Mouse (Mus musculus): ENCODE measurements around the gene M1ap. TPM values are rescaled to one million over a fixed set of nuclear protein-coding genes. Genes with fewer than 3 reads are reported as not detected.

Gene M1ap
- total RNA-seq, 2 experiments from 2014 or later: 0.49 TPM; not detected in 1

DNA sequence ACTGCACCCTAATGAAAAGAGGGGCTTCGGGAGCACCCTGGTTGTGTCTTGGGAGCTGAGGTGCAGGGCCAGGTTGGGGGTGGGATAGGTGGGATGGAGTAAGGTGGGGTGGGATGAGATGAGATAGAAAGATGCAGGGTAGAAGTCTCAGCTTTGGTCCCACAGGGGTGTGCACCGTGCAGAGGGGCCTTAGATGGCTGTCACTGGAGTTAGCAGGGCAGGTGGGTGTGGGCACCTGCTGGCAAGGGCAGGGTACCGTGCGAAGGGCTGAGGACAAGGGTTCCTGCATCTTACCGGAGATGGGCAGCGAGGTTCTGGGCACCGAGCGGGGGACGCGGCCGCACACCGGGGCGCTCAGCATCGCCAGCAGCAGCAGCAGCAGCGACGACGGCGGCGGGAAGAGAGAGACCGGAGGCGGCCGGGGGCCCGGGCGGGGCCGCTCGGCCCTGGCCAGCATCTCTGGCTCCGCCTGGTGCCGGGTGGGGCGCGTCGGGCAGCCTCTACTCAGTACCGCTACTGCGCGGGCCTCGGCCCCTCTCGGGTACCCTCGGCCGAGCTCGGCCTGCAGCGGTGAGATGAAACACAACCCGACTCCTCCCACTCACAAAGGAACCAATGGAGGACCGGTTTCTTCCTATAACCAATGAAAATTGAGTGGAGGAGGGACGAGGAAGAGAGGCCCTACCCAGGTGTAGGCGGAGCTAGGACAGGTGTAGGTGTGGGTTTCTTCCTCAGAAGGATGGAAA, 7.4 kb upstream of the M1ap start, which contains the start of gene Sema4f:
Sema4f (minus strand) TSS at position 603 of the 746 bp plus-strand sequence.
- peak; percentile 22 for DNase-seq

- no peak for DNase-seq
Measured at GRCm38 (mm10) chr6:82940765-82941164, 5.9 kb upstream of the M1ap start.

DNA sequence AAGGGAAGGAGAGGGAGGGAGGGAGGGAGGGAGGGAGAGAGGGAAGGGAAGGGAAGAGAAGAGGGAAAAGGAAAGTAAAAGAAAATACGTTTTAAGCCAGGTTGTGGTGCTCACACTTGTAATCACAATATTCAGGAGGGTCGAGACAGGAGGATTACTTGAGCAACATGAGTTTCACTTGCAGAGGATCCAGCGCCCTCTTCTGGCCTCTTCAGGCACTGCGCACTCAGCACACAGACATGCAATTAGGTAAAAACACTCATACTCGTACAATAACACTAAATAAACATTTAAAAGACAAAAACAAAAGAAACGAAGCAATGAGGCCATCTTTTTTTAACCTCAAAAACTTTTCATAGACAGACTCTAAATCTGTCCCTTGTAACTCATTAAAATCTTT, 952 bp upstream of the M1ap start:
- peak; percentile 16 for DNase-seq

- no peak for DNase-seq
Measured at GRCm38 (mm10) chr6:82956553-82957251, 10.0 kb downstream of the M1ap start.

DNA sequence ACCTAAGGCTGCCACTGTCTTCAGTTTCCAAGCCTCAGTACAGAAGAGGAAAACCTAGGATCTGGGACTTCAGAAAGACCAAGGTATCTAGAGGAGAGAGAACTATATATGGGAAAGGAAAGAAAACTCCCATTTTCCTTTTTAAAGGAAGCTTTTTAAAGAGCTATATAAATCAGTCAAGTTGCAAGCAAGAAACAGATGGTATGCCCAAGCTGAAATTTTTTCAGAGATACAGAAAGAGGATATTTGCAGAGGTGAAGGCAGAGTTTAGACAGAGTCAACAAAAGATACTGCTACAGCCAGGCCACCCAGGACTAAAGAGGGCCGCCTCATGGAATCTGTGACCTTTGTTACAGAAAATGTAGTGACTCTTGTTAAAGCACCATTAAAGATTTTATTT, 15.0 kb downstream of the M1ap start:
- no peak for DNase-seq

- DNase-seq: no peak
Measured at GRCm38 (mm10) chr6:82969249-82970084, 22.8 kb downstream of the M1ap start.

- DNase-seq: peak; percentile 25
Measured at GRCm38 (mm10) chr6:82971031-82971430, 24.3 kb downstream of the M1ap start.

DNA sequence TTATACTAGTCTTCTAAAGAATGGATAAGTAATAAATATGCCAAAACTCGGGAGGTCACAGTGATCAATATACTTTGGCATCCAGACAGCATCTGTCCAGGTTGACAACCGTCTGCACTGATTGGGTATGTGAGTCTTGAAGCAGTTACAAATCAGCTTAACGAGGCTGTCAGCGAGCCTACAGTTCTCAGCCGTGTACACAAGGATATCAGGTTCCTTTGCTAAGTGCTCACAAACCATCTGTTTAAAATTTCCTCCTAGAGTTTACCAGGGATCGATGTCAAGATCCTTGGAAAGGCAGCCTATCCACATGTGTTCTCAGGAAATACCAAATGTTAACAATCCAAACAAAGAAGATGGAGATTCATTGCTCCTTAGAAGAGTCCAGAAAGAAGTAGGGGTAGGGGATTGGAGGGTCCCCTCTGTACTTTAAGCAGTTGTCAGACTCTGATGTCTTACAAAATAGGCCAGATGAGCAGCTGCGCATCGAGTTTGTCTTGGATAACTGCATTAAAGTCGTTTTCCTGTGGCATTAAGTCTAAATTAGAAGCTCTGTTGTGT, 40.8 kb downstream of the M1ap start:
- no peak for DNase-seq

- no peak for DNase-seq
Measured at GRCm38 (mm10) chr6:82993696-82994095, 47.0 kb downstream of the M1ap start.

GRCm38 (mm10) chr6:82994372-82994771, 47.7 kb downstream of the M1ap start:
- DNase-seq: no peak

DNA sequence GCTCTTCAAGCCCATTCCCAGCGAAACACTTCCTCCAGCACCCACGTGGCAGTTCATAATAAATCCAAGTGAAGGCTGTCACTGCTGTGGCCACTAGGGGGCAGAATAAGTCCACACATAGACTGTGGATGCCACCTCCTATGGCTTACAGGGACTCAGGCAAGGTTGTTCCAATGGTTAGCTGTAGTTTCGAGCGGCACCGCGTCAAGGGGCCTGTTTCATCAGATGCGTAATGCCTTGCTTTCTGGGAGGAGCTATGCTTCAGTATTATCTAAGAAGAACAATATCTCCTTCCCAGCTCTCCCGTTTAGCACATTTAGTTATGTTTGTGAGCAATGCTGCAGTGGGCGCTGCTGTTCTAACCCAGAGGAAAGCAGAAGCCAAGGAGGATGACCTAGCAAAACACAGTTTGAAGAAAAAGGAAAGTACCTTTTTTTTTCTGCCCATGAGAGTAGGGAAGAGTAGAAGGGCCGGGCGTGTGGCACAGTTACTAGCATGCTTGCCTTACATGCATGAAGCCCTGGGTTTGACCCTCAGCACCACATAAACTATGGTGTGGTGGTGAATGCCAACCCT, 50.1 kb downstream of the M1ap start:
- DNase-seq: peak; percentile 79

GRCm38 (mm10) chr6:82997511-82998102, 50.9 kb downstream of the M1ap start:
- no peak for DNase-seq

DNA sequence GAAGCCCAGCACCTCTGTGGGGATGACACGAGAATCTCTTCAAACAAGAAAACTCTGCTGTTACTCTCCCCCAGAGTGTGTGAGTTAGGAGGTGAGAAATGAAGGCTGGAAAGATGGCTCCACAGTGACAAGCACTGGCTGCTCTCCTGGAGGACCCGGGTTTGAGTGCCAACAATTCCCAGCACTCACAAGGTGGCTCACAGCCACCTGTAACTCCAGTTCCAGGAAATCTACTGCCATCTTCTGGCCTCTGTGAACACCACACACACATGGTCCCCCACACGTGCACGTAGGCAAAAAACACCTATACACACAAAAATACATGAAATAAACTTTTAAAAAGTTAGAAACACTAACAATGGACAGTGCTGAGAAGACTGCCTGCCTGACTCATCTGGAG, 51.6 kb downstream of the M1ap start:
- no peak for DNase-seq

DNA sequence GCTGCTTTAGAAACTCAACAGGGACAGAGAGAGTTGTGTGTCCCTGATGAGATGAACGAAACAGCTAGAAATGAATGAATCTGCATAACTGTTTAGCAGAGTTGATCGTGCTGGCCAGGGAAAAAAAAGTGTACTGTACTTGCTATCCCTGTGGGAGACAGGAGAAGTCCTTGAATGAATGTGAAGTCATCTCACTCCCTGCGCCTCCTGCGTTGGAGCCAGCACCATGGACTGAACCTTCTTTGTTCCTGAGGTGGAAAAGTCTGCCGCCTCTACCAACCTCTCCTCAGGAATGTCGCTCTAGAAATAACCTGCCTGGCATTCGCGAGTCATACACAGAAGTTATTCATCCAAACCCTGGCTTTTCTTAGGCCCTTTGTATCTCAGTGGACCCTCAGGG, 53.3 kb downstream of the M1ap start:
- DNase-seq: no peak

DNA sequence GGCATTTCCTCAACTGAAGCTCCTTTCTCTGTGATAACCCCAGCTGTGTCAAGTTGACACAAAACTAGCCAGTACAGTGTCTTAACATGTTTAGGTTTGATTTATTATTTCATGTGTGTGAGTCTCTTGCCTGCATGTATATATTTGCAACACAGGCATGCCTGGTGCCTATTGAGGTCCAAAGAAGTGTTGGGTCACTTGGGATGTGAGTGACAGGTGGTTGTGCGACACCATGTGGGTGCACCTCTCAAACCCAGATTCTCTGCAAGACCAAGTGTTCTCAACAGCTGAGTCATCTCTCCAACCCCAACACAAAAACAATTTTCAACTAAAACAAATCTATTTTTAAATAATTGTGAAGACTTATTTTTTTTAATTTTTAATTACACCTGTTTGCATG, 56.4 kb downstream of the M1ap start:
- no peak for DNase-seq

DNA sequence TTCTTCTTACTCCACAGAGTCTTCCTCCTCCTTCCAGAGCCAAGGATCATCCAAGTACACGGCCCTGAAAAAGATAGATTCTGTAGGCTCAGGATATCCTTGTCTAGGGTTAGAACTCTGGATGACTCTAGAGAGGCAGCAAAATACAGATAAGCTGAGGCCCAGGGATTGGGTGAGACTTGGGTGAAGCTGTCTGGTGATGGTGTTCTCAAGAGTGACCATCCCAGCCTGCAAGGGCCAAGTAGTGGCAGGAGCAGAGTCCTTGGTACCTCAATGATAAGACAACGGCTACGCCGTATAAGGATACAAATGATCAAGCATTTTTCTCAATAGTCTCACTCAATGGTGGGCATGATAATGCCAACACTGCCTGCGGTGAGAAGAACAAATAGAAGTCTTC, 57.1 kb downstream of the M1ap start:
- no peak for DNase-seq

DNA sequence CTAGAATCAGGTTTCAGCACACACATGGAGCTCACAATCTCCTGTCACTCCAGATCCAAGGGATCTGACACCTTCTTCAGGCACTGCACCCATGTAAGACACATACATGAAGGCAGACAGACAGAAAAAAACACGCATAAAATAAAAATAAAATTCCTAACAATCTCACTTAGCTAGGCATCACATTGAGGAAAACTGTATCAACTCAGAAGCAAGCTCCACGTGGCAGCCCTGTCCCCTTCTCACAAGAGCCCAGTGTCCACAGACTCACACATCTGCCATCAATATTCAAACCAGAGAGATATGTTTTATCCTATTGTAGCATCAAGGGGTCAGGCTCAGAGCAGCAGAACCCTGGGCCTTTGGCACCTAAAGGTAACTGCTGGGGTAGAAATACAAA, 57.6 kb downstream of the M1ap start:
- no peak for DNase-seq

GRCm38 (mm10) chr6:83004872-83005271, 58.2 kb downstream of the M1ap start:
- DNase-seq: no peak

GRCm38 (mm10) chr6:83005444-83006011, 58.8 kb downstream of the M1ap start:
- no peak for DNase-seq

DNA sequence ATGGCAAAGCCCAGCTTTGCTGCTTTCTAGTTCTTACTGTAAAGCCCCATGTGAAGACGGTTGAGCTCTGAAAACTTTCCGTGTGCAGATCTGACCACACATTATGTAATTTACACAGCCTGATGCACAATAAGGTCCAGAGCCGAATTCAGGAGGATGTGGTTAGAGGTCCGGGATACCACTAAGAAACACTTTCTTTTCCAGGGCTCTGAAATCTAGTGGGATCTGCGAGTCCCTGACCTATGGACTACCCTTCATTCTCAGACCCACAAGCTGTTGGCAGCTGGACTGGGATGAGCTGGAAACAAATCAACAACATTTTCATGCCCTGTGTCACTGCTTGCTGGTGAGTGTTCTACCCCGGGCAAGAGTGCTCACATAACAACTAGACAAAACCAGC, 59.4 kb downstream of the M1ap start:
- no peak for DNase-seq

- no peak for DNase-seq
Measured at GRCm38 (mm10) chr6:83008659-83009058, 62.0 kb downstream of the M1ap start.

Data from gastrocnemius, postnatal 10 days (tissue).